Mouse (Mus musculus) cerebellum, postnatal 4 days (tissue): ENCODE measurements around the gene Frmpd2.
"Not testable (repeated sequence)": the region's sequence is repeated elsewhere in the genome, so short reads cannot be mapped to it uniquely, and the experiment has no call there.

Experiments
- DNase-seq, 2 experiments: peaks; one replicate each; pipeline ENCODE4 v3.0.0; 2022; ENCODE audit warnings: low spot score in 2 of 2, mixed read lengths in 1 of 2

Frmpd2 gene

DNA sequence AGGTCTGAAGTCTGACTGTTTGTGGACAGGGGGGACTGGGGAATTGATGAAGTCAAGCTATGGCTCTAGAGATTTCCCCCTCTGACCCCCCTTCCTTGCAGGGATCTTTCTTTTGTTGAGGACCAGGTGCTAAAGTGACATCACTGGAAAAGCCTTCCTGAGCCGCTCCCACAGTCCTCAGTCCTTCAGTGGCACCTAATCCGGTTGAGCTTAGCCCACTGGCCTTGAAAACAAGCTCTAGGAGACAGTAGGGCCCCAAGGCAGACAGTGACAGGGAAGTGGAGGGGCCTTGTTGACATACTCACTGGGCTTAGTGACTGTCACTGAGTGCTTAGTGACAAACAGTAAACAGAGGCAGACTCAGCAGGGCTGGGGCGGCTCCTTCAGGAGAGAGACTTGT lies at the start of gene Frmpd2:
Gene Frmpd2 (plus strand): TSS at position 366 of the 400 bp plus-strand sequence.
- DNase-seq: no peak

DNA sequence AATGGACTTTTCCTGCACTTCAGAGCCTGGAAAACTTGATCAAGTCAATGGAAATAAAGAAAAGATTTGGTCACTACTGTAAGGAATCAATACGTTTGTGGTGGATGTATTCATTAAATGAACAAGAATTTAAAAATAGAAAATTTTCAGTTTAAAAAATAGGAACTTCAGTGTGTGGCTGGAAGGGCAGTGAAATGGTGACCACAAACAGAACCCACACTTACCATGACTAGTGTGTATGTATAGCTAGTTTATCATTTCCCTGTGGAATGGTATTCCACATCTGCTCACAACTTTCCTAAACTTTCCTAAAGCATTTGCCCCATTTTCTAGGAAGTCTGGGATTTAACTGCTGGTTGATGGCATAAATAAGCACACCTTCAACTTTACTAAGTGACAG lies 48.5 kb upstream of the Frmpd2 start:
- DNase-seq: no peak

DNA sequence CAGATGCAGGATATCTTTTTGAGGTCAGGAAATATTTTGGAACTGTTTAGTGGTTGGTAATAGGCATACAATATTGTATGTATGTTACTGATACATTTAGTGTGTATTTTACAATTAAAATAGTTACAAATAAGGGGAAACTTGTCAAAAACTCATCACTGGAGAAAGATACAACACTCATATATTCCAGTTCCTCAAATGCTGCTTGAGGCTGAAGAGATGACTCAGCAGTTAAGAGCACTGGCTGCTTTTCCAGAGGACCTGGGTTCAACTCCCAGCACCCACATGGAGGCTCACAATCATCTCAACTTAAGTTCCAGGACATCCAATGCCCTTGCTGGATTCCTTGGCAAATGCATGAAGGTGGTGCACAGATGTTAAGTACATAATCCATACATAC lies 47.4 kb upstream of the Frmpd2 start:
- DNase-seq: no peak

DNA sequence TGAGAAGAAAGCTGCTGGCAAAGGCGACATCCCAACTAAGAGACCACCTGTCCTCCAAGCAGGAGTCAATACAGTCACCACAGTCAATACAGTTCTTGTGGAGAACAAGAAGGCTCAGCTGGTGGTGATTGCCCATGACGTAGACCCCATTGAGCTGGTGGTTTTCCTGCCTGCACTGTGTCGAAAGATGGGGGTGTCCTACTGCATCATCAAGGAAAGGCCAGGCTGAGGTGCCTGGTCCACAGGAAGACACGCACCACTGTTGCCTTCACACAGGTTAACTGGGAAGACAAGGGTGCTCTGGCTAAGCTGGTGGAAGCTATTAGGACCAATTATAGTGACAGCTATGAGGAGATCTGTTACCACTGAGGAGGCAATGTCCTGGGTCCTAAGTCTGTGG lies 39.0 kb upstream of the Frmpd2 start:
- not testable (repeated sequence) for DNase-seq

DNA sequence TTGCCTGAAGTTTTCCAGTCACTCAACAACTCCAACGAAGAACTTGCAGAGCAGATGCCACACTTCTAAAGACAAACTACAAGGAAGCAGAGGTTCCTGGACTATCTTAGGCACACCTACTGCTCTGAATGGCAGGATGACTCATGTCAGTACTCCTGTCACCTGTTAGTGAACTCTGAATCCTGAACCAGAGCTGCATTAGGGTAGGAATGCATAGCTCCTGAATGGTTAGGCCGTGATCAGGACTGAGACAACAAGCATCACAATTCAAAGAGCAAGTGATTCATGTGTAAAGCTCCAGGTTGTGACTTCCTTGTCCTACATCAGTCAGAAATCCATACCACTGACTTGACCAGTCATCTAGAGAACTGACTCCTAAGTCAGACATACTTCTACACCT lies 27.7 kb upstream of the Frmpd2 start:
- DNase-seq: no peak

DNA sequence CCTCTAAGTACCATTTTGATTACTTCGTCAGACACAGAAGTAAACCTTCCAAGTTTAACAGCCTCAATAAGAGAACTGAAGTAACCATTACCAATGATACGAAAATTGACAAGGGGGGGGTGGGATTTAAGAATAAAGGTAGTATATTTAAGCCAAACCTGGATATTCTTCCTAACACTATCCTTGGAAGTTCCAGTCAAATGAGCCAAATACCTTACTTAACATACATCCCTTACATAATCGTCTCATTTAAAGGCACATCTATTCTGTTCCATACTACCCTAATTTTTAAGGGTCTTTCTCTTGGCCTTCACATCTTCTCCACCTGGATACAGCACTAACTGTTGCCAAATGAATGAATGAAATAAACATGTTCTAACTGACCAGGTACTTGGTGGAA lies 25.5 kb upstream of the Frmpd2 start:
- DNase-seq: no peak

DNA sequence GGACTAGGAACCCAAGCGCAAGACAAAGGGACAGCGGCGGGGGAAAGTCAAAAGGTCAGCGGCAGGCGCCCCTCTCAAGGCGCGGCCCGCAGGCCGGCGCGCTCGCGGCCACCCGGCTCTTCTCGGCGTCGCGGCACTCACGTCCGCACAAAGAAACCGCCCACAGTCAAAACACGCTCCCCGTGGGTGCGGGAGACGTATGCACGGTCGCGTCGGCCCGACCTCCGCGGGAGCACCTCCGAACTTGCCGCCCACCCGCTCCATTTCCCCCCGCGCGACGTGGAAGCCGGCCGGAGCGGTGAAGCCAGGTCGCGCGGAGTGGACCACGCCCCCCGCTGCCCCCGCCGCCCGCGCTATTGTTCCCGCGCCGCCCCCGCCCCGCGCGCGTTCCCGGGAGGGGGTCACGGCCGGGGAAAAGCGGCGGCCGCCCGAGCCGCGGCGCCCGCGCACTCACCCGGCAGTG lies 24.9 kb upstream of the Frmpd2 start:
- peak in 1 of 2 experiments; percentile 24 for DNase-seq

DNA sequence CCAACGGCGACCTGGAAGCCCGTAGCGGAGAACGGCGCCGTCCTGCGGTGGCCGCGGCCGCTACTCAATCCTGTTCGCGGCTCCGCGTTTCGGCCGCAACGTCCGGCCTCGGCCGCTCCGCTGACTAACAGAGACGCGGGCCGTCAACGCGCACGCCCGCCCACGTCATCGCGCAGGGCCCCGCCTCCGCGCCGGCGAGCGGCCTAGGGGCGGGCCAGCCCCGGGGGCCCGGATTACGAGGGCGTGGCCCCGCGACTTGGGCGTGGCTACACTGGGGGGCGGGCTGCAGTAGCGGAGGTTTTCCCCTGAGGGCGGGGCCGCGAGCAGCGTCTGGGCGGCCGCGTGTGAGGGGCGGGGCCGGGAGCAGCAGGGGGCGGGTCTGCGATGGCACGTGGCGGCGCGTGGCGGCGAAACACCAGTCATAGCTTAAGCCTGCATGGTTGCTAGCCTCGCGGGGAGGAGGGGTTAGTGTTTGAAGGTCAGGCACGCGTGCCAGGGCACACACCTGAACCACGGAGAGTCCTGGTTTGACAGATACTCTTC lies 24.4 kb upstream of the Frmpd2 start, which contains the start of gene Mapk8:
Gene Mapk8 (minus strand): TSS at position 132 of the 543 bp plus-strand sequence.
- DNase-seq: peak; percentile 92 to 96

DNA sequence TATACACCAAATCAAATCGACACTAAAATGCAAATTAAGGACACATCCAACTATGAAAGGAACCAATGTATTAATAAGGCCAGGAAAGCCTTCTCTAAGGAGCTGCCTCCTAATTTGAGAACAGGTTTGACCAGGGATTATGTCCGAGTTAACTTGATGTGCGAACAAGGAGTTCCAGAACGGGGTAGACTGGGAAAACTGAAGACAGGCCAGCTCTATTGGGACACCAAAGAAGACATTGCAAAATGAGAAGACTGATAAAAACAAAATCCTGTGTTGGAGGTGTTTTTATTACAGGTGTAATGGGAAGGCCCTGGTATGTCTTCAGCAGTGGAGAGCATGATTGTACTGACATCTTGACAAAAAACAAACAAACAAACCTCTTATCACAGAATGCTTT lies 23.2 kb upstream of the Frmpd2 start:
- DNase-seq: no peak

DNA sequence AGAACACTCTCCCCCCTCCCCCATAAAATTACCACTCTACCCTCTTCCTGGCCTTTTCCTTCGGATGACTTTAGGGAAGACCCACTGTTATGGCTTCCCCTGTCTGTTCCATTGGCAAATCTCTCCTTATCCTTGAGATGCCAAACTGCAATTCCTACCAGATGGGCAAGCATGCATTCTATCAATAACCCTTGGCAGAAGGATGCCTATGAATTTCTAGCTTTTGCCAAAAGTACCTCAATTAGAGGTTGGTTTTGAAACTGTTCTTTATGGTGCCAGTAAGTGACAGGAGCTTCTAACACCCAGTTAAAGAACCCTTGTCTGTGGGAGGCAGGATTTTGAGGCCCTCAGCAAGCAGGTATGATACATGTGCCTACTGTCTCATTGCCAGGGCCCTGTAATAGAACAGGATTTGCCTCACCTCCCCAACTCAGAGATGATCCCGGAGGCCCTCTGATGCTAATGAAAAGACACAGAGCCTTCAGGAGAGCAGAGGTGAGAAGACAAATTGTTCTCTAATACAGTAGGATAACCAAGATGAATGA lies 22.1 kb upstream of the Frmpd2 start:
- DNase-seq: no peak

DNA sequence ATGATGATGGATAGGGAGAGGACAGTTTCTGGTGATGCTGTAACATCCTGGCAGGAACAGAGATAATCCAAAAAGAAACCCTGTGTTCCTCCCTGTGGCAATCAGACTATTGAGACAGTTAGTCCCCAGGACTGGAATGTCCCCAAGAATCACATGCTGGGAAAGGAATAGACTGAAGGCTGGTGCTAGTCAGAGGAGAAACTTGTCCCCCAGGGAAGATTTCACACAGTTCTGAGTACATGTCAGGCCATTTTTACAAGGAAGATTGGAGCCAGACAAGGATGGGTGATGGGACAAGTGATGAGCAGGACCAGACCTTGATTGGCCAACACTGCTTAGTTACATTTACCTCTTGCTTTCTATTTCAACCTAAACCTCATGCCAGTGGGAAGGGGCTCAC lies 21.2 kb upstream of the Frmpd2 start:
- DNase-seq: no peak

DNA sequence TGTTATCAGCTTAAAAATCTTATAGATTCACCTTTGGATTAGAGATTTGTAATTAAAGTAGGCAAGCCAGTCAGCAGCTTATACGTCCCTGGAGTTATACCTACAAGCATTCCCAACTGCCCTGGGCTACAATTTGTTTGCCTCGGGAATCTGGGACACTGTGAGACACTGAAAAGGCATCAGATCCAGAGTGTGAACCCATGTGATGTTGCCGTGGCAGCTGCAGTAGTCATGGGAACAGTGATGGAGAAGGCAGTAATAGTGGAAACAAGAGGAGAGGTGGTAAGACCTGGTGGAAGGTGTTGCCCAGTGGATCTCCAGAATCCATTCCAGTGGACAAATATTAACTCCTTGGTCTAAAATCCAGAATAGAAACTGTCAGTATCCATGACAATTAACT lies 7.8 kb upstream of the Frmpd2 start:
- no peak for DNase-seq

DNA sequence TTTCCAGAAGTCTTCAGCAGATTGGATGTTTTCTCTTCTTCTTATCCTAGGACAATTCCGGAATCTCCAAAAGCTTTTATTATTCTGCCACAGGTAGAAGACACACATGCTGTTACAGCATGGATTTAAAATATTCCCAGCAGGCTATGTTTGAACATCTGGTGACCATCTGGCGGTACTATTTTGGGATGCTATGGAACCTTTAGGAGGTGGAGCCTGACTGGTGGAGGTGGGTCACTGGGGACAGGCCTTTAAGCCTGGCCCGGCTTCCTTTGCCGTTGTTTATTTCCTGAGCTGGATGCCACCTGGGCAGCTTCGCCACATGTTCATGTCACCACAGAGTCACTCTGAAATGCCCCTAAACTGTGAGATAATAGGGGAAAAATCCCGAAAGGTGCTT lies 3.7 kb upstream of the Frmpd2 start:
- DNase-seq: no peak

DNA sequence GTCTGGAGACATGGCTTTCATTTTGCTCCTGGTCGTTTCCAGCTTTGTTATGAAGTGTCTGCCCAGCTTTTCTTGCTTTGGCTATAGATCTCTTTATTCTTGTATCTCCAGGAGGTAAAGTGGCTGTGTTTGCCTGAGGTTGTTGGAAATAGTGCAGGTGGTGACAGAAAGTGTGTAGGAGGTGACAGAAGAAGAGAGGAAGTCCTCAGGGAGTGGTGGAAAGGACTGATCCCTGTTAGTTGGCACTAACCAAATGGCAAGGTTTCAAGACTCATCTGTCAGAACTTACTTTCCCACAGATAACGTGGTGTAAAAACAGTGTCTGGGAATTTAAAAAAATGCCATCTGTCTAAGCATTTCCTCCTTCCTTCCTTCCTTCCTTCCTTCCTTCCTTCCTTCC lies 3.0 kb downstream of the Frmpd2 start:
- no peak for DNase-seq

DNA sequence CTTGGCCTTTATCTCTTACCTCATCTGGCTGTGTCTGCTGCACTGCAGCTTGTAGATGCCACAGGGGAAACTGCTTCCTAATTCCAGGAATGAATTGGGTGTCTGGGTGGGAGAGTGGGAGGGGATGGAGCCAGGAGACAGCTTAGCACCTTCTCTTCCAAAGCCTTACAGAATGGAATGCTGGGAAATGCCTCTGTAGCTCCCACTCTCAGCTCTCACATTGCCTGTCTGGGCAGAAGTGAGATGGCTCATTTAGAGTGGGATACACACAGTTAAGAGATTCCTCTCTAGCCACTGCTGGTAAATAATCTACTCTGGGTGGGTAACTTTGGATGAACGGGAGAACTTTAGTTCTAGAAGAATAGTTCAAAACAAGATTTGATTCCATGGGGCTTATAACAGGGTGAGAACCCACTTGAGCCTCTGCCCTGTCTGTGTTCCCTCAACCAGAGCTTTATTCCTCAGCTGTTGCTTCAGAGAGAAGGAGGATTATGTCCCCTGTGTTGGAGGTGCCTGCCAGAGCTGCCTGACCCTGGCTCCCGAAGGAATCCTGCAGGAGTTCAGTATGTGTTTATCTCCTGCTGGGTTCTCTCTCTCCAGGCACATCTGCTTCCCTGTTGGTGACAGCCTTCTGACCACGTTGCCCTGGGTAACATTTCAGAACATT lies 4.7 kb downstream of the Frmpd2 start:
- DNase-seq: no peak

DNA sequence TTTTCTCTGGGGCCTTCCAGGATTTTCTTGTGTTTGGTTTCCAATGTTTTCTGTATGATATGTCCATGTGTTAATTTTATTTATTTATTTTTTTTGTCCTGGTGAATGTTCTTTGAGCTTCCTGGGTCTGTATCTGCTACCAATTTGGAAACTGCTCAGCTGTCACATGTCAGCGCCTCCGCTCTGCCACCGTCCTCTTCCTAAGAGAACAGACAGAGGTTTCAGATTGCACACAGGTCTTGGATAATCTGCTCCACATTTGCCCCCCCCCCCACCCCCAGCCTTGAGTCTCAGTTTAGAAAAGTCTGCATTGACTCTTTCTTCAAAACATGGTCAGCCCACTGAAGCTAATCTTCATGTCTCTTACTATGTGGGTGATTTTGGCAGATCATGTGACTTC lies 10.5 kb downstream of the Frmpd2 start:
- DNase-seq: no peak

DNA sequence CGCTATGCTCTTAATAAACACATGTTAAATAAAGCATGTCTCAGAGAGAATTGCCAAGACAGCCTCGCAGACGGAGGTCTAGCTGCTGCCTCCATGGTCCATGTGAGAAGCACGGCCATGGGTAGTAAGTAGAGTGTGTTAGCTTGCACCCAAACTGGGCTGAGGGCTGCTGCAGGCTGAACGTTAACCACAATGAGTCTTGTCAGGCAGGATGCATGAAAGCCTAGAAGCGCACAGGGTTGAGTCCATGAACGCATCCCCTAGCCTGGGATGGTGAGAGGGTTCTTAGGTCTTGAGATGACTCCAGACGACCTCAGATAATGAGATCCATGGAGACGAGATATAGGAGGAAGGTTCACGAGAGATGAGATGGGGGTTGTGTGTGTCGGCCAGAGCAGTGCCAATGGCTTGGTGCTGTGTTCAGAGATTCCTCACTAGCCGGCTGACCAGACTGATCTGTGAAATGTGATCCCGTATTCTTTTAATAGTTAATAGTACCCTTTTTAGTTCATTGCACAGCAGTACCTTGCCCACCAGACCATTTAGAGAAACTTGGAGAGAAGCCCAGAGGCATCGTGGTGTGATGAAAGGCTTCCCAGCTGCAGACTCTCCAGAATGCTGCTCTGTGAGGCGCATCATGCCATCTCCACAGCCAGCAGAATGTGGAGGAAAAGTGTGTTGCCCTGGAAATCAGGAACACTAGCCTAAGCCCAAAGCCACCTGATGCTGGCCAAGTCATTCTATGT lies 16.5 kb downstream of the Frmpd2 start:
- no peak for DNase-seq

DNA sequence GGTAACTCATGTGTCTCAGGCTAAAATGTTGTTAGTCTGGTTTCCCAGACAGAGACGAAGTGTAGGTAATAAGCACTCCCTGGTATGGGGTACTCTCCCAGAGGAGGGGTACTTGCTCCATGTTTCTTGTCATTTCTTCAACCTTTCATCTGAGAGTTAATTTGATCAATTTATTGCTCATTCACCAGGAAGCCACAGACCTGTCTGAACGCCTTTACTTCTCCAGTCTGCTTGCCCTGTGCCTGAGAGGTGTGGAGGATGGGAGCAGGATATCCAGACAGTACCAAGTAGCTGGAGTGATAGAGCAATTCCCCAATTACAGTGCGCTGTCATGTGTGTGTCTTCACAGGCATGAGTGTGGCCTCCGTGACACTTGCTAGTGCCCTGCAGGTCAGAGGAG lies 23.7 kb downstream of the Frmpd2 start:
- no peak for DNase-seq

DNA sequence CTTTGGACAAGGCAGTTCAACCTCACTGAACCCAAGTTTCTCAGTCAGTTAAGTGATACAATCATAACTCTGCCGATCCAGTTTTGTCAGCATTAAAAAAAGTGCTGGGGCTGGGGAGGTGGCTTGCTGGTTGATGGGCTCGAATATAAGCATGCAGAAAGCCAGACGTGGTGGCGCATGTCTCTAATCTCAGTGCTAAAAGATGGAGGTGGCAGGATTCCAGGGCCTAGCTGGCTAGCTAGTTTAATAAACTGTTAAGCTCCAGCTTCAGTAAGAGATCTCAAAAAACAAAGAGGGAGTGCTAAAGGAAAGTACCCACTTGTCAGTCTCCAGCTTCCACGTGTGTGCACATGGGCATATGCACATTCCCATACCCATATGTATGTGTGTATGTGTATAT lies 25.9 kb downstream of the Frmpd2 start:
- DNase-seq: no peak

DNA sequence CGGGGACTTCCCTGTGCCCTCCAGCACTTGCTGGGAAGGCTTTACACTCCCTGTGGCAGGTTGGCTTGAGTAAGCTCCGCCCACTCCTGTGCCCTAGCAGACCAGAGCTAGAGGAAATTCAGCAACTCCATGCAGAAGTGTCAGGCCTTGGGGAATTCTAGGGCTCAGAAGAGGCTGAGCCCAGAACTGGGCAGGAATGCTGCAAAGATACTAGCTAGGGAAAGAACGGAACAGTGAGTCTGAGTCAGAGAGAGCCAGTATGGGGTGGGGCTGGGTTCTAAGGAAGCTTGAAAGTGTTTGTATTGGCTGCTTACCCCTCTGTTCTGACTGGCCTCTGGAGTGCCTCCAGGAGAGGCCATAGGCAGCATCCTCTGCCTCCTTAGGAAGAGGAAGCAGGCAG lies 27.4 kb downstream of the Frmpd2 start:
- no peak for DNase-seq

DNA sequence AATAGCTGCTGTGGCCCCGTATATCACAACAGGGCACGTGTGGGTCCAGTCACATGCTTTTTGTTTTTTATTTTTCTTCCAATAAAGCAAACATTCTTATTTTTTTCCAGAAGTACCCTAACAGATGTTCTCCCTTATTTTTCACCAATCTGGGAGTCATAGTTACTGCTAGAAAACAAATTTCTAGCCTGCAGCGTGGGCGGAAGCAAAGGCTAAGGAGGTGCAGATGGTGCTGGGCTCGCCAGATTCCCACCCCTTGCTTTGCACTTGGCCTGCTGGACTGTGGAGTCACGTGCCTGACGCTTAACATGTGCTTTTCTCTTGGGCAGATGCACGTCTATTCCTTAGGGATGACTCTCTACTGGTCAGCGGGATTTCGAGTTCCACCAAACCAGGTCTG lies 29.1 kb downstream of the Frmpd2 start:
- DNase-seq: no peak

DNA sequence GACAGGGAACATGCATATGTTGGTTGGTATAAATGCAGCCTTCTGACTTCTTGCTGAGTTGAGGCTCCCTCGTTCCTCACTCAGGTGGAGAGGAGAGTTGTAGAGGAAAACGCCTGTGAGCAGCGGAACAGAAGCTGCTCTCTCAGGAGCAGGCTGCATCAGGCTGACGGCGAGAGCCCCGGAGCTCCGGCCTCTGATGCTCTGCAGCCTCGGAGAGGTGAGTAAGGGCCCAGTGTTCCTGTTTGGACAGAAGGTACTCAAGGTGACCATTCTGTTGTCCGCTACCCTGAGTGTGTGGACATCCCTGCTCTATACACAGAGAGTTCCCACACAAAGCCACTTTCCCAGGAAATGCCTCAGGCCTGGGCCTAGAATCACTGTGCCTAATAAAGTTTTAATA lies 31.8 kb downstream of the Frmpd2 start:
- no peak for DNase-seq

DNA sequence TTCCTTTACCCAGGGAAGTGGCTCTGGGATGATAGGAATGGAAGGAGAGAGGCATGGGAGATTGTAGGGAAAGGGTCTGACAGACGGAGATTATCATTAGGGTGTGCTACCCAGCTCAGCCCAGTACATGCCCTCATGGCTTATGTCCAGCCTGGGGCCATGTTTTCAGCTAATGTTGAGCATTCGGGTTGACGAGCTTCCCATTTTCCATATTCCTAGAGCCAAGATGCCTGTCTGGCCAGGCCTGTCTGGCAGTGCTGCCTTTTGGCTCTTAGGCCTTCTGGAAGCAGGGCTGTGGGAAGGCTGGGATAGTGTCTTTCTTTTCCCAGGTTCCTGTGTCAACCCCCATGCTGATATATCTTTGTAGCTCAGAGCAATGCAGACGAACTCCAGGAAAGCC lies 35.2 kb downstream of the Frmpd2 start:
- DNase-seq: no peak
